Mouse (Mus musculus): ENCODE measurements at regions not wholly inside any gene's neighbourhood (a gene's known extent, or its start where the extent isn't known, plus 50 kb on each side); places are given as distances from the start of the nearest gene placed in this dataset.

DNA sequence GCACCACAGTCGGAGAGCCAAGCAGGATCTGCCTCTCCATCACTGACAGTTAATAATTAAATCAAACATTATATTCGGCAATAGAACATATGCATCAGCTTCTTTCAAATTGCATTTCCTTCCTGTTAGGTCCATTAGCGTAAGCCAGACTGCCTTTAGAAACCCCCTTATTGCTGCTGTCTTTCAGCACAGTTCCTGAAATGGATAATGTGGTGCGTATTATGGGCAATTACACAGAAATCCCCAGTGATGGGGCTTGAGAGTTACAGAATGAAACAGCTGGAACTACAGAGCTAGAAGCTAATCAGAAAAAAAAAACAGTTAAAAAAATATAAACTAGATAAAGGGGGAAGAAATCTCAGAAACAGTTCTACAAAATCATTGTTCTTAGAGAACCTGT is 126.7 kb upstream of the Snx7 start:
- no peak for TF ChIP-seq CTCF (conservative IDR thresholded peaks at IDR 0.05; ENCODE audit: low read length)
- no peak for TF ChIP-seq NANOG (IDR thresholded peaks at IDR 0.05; ENCODE audit: borderline replicate concordance, low read length)
- TF ChIP-seq POU5F1 (IDR thresholded peaks at IDR 0.05; ENCODE audit: borderline replicate concordance, low read length) = no peak

Data from E14TG2a.4 (cell line).